Mouse (Mus musculus) lung, postnatal 4 days (tissue): ENCODE data around the gene Rfc5.
"Not testable (repeated sequence)": the region's sequence is repeated elsewhere in the genome, so short reads cannot be mapped to it uniquely, and the experiment has no call there.

Experiments used
- DNase-seq, 2 experiments: peaks; one replicate each; pipeline ENCODE4 v3.0.0; 2021

Gene Rfc5

GRCm38 (mm10) chr5:117347011-117347410 lies 41.8 kb downstream of the Rfc5 start:
- DNase-seq: no peak

DNA sequence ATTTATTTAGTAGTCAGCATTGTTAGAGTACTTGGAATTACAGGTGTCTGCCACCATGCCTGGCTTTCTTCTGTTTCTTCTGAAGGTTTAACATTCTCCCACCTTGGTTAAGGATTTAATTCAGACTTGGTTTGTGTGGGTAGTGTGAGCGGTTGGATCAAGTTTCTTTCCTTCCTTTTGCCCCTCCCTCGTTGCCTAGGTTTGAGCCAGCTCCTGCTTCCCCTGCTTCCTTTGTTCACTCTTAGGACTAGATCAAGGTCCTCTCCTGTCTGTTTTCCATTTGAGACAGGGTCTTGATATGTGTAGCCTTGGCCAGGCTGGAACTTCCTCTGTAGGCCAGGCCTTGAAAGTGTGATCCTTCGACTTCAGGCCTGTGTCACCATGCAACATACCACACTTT lies 42.6 kb downstream of the Rfc5 start:
- no peak for DNase-seq

- DNase-seq: no peak
Observed at GRCm38 (mm10) chr5:117345432-117345976, 43.3 kb downstream of the Rfc5 start.

- DNase-seq: not testable (repeated sequence)
Observed at GRCm38 (mm10) chr5:117344496-117344895, 44.4 kb downstream of the Rfc5 start.

DNA sequence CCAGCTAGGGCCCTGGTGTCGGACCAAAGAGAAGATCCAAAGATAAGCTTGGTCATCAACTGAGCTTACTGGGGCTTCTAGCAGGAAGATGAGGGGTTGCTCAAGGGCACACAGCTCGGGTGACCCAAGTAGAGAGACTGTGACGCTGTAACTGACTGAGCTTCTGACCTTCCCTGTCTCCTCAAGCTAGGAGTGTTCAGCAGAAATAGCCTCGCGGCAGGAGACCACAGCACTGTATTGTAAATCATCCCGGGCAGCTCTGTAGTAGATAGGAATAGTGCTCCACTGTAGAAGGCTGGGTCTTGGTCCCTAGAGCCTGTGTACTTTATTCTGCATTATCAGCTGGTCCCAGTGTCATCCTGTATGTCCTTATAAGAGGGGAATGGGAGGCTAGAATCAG lies 47.0 kb downstream of the Rfc5 start:
- DNase-seq: no peak

DNA sequence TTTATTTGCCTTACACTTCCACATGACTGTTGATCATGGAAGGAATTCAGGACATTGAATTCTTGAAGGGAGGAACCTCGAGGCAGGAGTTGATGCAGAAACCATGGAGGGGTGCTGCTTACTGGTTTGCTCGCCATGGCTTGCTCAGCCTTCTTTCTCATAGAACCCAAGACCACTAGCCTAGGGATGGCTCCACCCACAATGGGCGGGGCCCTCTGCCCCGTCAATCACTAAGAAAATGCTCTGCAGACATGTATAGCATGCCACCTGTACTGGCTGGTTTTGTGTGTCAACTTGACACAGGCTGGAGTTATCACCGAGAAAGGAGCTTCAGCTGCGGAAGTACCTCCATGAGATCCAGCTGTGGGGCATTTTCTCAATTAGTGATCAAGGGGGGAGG lies 48.8 kb downstream of the Rfc5 start:
- DNase-seq: no peak

- DNase-seq: no peak
Observed at GRCm38 (mm10) chr5:117338503-117338902, 50.3 kb downstream of the Rfc5 start.

- no peak for DNase-seq
Observed at GRCm38 (mm10) chr5:117337999-117338398, 50.8 kb downstream of the Rfc5 start.

DNA sequence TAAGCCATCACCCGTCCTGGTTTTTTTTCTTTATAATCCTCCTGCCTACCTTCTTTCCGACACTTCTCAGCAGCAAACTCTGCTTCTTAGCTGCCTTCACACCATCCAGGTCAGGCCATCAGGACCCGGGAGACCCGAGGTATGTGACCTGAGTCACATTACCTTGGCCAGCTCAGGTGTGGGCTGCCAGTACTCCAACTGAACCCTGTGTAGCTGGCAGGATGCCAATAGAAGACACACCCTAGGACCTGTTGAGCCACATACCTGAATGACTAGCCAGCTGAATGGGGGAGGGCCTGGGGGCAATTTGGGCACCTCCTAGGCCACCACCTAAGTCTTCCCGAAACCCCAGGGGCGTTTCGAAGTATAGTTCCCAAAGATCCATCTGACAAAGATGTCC lies 58.4 kb downstream of the Rfc5 start:
- DNase-seq: peak; percentile 42 to 49
